Mouse (Mus musculus) heart, postnatal 0 days (tissue): Measurements from ENCODE around the gene Agfg1.

Experiments
- CTCF ChIP-seq: IDR thresholded peaks from 2 replicates; pipeline ENCODE4 v1.5.1; 2016; ENCODE audit warnings: antibody characterized with exemption, control low read depth, low read depth
- EP300 ChIP-seq: IDR thresholded peaks from 2 replicates; pipeline ENCODE4 v1.6.1; 2016; ENCODE audit warnings: antibody characterized with exemption, low read depth

DNA sequence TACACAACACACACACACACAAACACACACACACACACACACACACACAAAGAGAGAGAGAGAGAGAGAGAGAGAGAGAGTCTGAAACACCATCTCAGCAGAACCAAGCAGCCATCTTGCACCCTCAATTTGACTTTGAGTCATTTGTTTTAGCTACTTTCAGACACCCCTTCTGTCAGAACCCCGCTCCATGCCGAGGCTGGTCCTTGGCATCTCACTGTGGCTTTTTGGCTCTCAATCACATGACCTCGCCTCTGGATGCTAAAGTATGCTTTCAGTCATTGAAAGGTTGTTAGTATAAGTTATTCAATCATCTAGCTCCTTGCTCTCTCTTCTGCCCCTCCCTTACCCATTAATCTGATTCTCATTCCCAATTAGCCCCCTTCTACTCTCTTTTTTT is 17.4 kb upstream of the Agfg1 start:
- no peak for TF ChIP-seq CTCF
- TF ChIP-seq EP300, result no peak
